ENCODE assay signal across 17 mouse cellular contexts in genomic region chr19:33074907-33075306, GRCm38 (mm10).
DNase-seq lines count a peak whose midpoint lies in the region; ATAC-seq and TF ChIP-seq lines count a peak whose summit lies in the region.
"Had no signal": no experiment of that assay in that cellular context is flagged by ENCODE, and none has a peak within 500 bp of the region (broad histone marks: within the 10 kb centered on the region; RNA-seq: fewer than 3 reads in every experiment).

No protein-coding gene starts in this region.

- 48% methylated on average over 4 of the region's 4 CpGs for WGBS in heart, postnatal 0 days
- WGBS in heart, embryonic 11.5 days (ENCODE audit: insufficient replicate concordance) = 58% methylated on average over 4 of the region's 4 CpGs
- WGBS in liver, adult 2 months = 36% methylated on average over 4 of the region's 4 CpGs
- 59% methylated on average over 4 of the region's 4 CpGs for WGBS in liver, postnatal 0 days (ENCODE audit: insufficient replicate concordance)
- 48% methylated on average over 4 of the region's 4 CpGs for WGBS in intestine, embryonic 15.5 days

- TF ChIP-seq CTCF in heart, postnatal 0 days (IDR thresholded peaks at IDR 0.05; ENCODE audit: low read depth) = no peak
- TF ChIP-seq CTCF in liver, adult 2 months (IDR thresholded peaks at IDR 0.05; ENCODE audit: low read depth, low read length) = no peak
- no peak for TF ChIP-seq CTCF in liver, postnatal 0 days (IDR thresholded peaks at IDR 0.05; ENCODE audit: low read depth)

- DNase-seq in heart, postnatal 0 days (ENCODE audit: low spot score) = peak; percentile 31
- peak; percentile 54 for DNase-seq in liver, adult 2 months (ENCODE audit: extremely low read depth, low read depth, low spot score)
- DNase-seq in liver, postnatal 0 days = no peak
- DNase-seq in adipocyte (ENCODE audit: low spot score) = peak; percentile 85
- peak; percentile 64 for DNase-seq in fibroblast of lung, adult 2 months (ENCODE audit: low read depth)
- DNase-seq: adrenal gland, adult 2 months; cerebellum, postnatal 10 days; forebrain, postnatal 0 days; right cerebral cortex, postnatal 25 days had no signal

- H3K79me2 ChIP-seq in liver, adult 2 months (ENCODE audit: control insufficient read depth, insufficient read depth, low read length) = no peaks in the 10 kb centered on the region

- no peak for TF ChIP-seq EP300 in heart, postnatal 0 days (IDR thresholded peaks at IDR 0.05; ENCODE audit: low read depth)
- TF ChIP-seq EP300 in liver, postnatal 0 days (IDR thresholded peaks at IDR 0.05; ENCODE audit: low read depth) = no peak

- no peak for TF ChIP-seq POLR2A in liver, adult 2 months (IDR thresholded peaks at IDR 0.05; ENCODE audit: extremely low read depth, insufficient read depth, low read length)

- H3K4me3 ChIP-seq in heart, postnatal 0 days (ENCODE audit: low read depth, low read length) = no peak overlapping the region
- no peak overlapping the region for H3K4me3 ChIP-seq in heart, embryonic 11.5 days (ENCODE audit: low read depth, low read length)
- no peak overlapping the region for H3K4me3 ChIP-seq in liver, adult 2 months (ENCODE audit: insufficient read depth, low read depth, low read length)
- no peak overlapping the region for H3K4me3 ChIP-seq in liver, postnatal 0 days (ENCODE audit: low read depth, low read length)
- no peak overlapping the region for H3K4me3 ChIP-seq in intestine, embryonic 15.5 days (replicated peaks)
- H3K4me3 ChIP-seq: erythroblast, embryonic 14.5 days; limb, embryonic 12.5 days; midbrain, embryonic 13.5 days had no signal

- no peaks in the 10 kb centered on the region for H3K36me3 ChIP-seq in heart, postnatal 0 days (replicated peaks; ENCODE audit: control insufficient read depth, insufficient read depth, low read length)
- H3K36me3 ChIP-seq in heart, embryonic 11.5 days (ENCODE audit: control insufficient read depth, insufficient read depth, low read length) = no peaks in the 10 kb centered on the region
- H3K36me3 ChIP-seq in liver, adult 2 months (ENCODE audit: control insufficient read depth, insufficient read depth, low read length) = no peaks in the 10 kb centered on the region
- H3K36me3 ChIP-seq in liver, postnatal 0 days (replicated peaks; ENCODE audit: insufficient read depth, low read length) = no peaks in the 10 kb centered on the region
- H3K36me3 ChIP-seq in intestine, embryonic 15.5 days = no peaks in the 10 kb centered on the region
- H3K36me3 ChIP-seq: limb, embryonic 12.5 days; midbrain, embryonic 13.5 days had no signal

- H3K4me1 ChIP-seq in heart, postnatal 0 days (ENCODE audit: control insufficient read depth, insufficient read depth) = peaks cover 1% of the 10 kb centered on the region; the same call in 1 of the 2 replicates
- no peaks in the 10 kb centered on the region for H3K4me1 ChIP-seq in heart, embryonic 11.5 days (ENCODE audit: control insufficient read depth, insufficient read depth, low read length)
- H3K4me1 ChIP-seq in liver, adult 2 months (ENCODE audit: control insufficient read depth, insufficient read depth, low read length) = peaks cover 5% of the 10 kb centered on the region; the same call in 1 of the 2 replicates
- H3K4me1 ChIP-seq in liver, postnatal 0 days (ENCODE audit: insufficient read depth) = peaks cover 3% of the 10 kb centered on the region
- H3K4me1 ChIP-seq in intestine, embryonic 15.5 days (replicated peaks) = no peaks in the 10 kb centered on the region
- H3K4me1 ChIP-seq: limb, embryonic 12.5 days; midbrain, embryonic 13.5 days had no signal

- H3K4me2 ChIP-seq in heart, postnatal 0 days (ENCODE audit: low read depth, low read length) = no peak overlapping the region
- H3K4me2 ChIP-seq in heart, embryonic 11.5 days = no peak overlapping the region
- H3K4me2 ChIP-seq in liver, postnatal 0 days (ENCODE audit: low read depth, low read length) = no peak overlapping the region
- H3K4me2 ChIP-seq in intestine, embryonic 15.5 days (replicated peaks) = no peak overlapping the region
- H3K4me2 ChIP-seq: limb, embryonic 12.5 days; midbrain, embryonic 13.5 days had no signal

- ATAC-seq in heart, postnatal 0 days (ENCODE audit: insufficient read depth, low read depth) = no peak
- ATAC-seq in heart, embryonic 11.5 days (replicated peaks; ENCODE audit: insufficient number of reproducible peaks, low FRiP score, low TSS enrichment) = no peak
- ATAC-seq in liver, postnatal 0 days = no peak
- ATAC-seq in intestine, embryonic 15.5 days = no peak
- ATAC-seq: forebrain, postnatal 0 days; hindbrain, embryonic 16.5 days; midbrain, embryonic 13.5 days had no signal

- H3K27ac ChIP-seq in heart, postnatal 0 days (ENCODE audit: low read depth) = no peak overlapping the region
- no peak overlapping the region for H3K27ac ChIP-seq in heart, embryonic 11.5 days (ENCODE audit: low read depth, low read length)
- H3K27ac ChIP-seq in liver, adult 2 months (replicated peaks; ENCODE audit: insufficient read depth, low read depth, low read length) = no peak overlapping the region
- no peak overlapping the region for H3K27ac ChIP-seq in liver, postnatal 0 days (ENCODE audit: low read depth)
- no peak overlapping the region for H3K27ac ChIP-seq in intestine, embryonic 15.5 days
- H3K27ac ChIP-seq: limb, embryonic 12.5 days; liver, embryonic 14.5 days; midbrain, embryonic 13.5 days; stomach, postnatal 0 days had no signal

- no peak overlapping the region for H3K9ac ChIP-seq in heart, postnatal 0 days (replicated peaks; ENCODE audit: low read depth, low read length)
- no peak overlapping the region for H3K9ac ChIP-seq in heart, embryonic 11.5 days (ENCODE audit: low read depth, low read length)
- no peak overlapping the region for H3K9ac ChIP-seq in liver, adult 2 months (ENCODE audit: low read depth, low read length)
- H3K9ac ChIP-seq in liver, postnatal 0 days (replicated peaks) = no peak overlapping the region
- H3K9ac ChIP-seq in intestine, embryonic 15.5 days = no peak overlapping the region
- H3K9ac ChIP-seq: forebrain, postnatal 0 days; limb, embryonic 12.5 days; liver, embryonic 14.5 days; midbrain, embryonic 13.5 days had no signal

- H3K9me3 ChIP-seq in heart, postnatal 0 days (replicated peaks; ENCODE audit: control insufficient read depth, low read length) = no peaks in the 10 kb centered on the region
- no peaks in the 10 kb centered on the region for H3K9me3 ChIP-seq in heart, embryonic 11.5 days (replicated peaks; ENCODE audit: control insufficient read depth, low read length)
- no peaks in the 10 kb centered on the region for H3K9me3 ChIP-seq in liver, postnatal 0 days (ENCODE audit: low read length)
- no peaks in the 10 kb centered on the region for H3K9me3 ChIP-seq in intestine, embryonic 15.5 days
- H3K9me3 ChIP-seq: limb, embryonic 12.5 days; midbrain, embryonic 13.5 days had no signal

- H3K27me3 ChIP-seq in heart, postnatal 0 days (ENCODE audit: control insufficient read depth, insufficient read depth, low read length) = no peaks in the 10 kb centered on the region
- H3K27me3 ChIP-seq in heart, embryonic 11.5 days (ENCODE audit: control insufficient read depth, insufficient read depth, low read length) = no peaks in the 10 kb centered on the region
- H3K27me3 ChIP-seq in liver, adult 2 months (ENCODE audit: control insufficient read depth, insufficient read depth, low read length) = no peaks in the 10 kb centered on the region
- no peaks in the 10 kb centered on the region for H3K27me3 ChIP-seq in liver, postnatal 0 days (ENCODE audit: insufficient read depth, low read length)
- H3K27me3 ChIP-seq in intestine, embryonic 15.5 days (replicated peaks) = no peaks in the 10 kb centered on the region
- H3K27me3 ChIP-seq: midbrain, embryonic 13.5 days had no signal
